Mouse (Mus musculus): Measurements from ENCODE around the gene Vwa7.

DNA sequence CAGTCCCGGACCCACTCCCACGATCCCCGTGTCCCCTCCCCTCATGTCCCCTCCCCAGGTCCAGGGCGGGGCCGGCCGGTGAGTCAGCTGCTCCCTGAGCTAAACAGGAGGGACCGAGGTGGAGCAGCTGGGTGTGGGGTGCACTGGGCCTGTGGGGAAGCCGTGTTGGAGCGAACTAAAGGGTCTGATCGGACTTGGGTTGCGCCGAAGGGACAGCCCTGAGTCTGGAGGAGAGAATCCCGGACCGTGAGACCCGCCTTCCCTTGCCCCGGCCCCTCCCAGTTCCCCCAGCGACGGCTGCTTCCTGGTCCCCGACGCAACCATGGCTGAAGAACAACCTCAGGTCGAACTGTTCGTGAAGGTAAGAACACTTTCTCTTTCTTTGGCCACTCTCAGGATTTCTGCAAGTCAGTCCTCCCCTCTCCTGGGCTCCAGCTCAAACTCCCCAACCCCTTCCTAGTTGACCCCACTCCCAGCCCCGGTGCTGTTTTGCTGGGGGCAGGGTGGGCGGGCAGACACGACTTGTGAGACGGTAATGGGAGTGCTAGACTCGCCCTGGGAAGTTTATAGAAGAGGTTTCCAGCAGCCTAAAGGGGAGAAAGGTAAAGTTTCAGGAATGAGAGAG is 33.9 kb downstream of the Vwa7 start:
- no peak for TF ChIP-seq CTCF (IDR thresholded peaks at IDR 0.05; ENCODE audit: borderline replicate concordance, insufficient read depth, low read length)
- peak; percentile 94 for TF ChIP-seq POLR2A (IDR thresholded peaks at IDR 0.05; ENCODE audit: low read depth, low read length)
